Mouse (Mus musculus): ENCODE results near the gene Gm10964. TPM values are rescaled to one million over a fixed set of nuclear protein-coding genes. Genes with fewer than 3 reads are reported as not detected.

The Gm10964 gene
- polyA plus RNA-seq, 1 experiment from 2014 or later = not detected

DNA sequence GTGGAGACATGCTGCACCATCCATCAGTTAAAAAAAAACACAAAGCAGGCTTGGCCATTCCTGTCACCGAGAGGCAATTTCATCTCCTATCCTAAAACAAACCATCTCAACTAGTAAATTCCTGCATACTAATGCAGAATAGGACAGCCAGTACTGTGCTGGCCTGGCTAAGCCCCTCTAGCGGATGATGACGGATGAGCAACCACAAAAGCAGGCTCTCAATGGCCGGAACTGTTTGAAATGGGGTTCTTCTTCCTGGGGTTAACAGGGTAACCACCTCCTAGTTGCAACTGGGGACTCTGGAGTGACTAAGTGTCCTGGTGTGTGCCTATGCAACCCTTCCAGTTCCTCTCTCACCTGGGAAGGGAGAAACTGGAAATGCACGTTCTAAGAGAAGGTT lies 1.2 kb downstream of the Gm10964 start:
- Histone ChIP-seq H3K4me2 (no peak overlapping the region), H3K9ac (ENCODE audit: low read depth, low read length) (no peak overlapping the region), H3K36me3 (ENCODE audit: control insufficient read depth, insufficient read depth, low read length) (peaks cover 16% of the 10 kb centered on the region), H3K4me3 (ENCODE audit: low read depth, low read length) (no peak overlapping the region), H3K9me3 (ENCODE audit: control insufficient read depth, low read length) (no peaks in the 10 kb centered on the region), H3K27ac (ENCODE audit: low read depth, low read length) (no peak overlapping the region; the same call in 1 of the 2 replicates), H3K27me3 (replicated peaks; ENCODE audit: control insufficient read depth, insufficient read depth, low read length) (no peaks in the 10 kb centered on the region), H3K4me1 (replicated peaks; ENCODE audit: control insufficient read depth, insufficient read depth, low read length) (peaks cover 8% of the 10 kb centered on the region; the same call in 1 of the 2 replicates)
- WGBS = 60% methylated on average over 5 of the region's 5 CpGs
- no peak for ATAC-seq (replicated peaks; ENCODE audit: low FRiP score)
- DNase-seq (ENCODE audit: low spot score) = no peak

DNA sequence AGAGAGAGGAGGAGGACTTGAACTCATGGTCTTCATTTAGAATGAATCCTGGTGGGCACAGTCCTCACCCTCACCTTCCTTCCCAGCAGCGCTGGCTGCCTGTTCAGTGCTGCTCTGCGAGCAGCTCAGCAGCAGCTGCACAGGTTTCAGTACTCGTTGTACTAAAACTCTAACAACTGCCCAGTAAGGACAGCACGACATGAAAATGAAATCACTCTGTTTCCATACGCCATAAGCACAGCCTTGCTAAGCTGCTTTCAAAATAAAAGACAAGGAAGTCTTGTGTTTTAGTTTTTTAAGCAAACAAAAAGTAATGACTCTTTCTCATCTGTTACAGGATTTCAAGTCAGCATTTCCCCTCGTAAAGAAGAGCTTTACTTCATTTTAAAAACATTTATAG lies 4.0 kb downstream of the Gm10964 start:
- Histone ChIP-seq H3K27ac (ENCODE audit: low read depth, low read length) (no peak overlapping the region), H3K4me1 (replicated peaks; ENCODE audit: control insufficient read depth, insufficient read depth, low read length) (no peaks in the 10 kb centered on the region), H3K27me3 (replicated peaks; ENCODE audit: control insufficient read depth, insufficient read depth, low read length) (no peaks in the 10 kb centered on the region), H3K36me3 (ENCODE audit: control insufficient read depth, insufficient read depth, low read length) (peaks cover 25% of the 10 kb centered on the region), H3K9me3 (ENCODE audit: control insufficient read depth, low read length) (no peaks in the 10 kb centered on the region), H3K4me3 (ENCODE audit: low read depth, low read length) (no peak overlapping the region), H3K4me2 (no peak overlapping the region), H3K9ac (ENCODE audit: low read depth, low read length) (no peak overlapping the region)
- ATAC-seq (replicated peaks; ENCODE audit: low FRiP score) = no peak
- WGBS = 94% methylated on average over 6 of the region's 6 CpGs
- no peak for DNase-seq (ENCODE audit: low spot score)

DNA sequence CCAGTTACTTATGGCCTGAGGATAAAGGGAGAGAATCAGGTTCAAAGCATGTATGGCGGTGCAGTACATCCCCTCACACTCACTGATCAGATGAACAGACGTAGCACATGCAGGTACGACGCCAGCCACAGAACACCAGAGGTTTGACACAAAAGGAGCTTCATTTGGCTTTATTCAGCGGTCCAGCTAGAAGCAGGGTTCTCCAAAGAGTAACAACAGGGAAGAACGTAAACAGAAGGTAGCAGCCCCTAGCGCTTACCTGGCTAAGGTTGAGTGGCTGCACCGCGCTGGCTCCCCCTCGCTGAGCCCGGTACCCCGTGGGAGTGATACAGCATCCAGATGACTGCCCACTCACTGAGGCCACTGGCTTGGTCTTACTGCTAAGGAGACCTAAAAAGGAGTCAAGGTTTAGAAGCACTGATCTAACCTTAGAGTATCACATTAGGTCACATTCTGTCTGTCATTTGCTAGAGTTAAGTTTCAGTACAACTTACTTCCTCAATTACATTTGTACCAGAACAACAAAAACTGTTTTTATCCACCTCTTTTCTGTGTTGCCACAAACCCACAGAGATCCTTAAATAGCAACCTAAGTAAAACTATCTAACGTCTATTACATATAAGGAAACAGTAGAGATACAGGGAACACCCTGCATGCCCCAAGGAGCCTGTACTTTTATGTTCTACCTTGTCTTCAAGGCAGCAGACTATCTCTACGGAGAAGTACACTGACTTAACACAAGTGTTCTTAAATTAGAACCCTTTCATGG lies 6.0 kb downstream of the Gm10964 start:
- peaks cover 43% of the 10 kb centered on the region for H3K36me3 ChIP-seq (ENCODE audit: control insufficient read depth, insufficient read depth, low read length)
- DNase-seq (ENCODE audit: low spot score) (no peak), ATAC-seq (replicated peaks; ENCODE audit: low FRiP score) (no peak)
- H3K9ac ChIP-seq (ENCODE audit: low read depth, low read length) = no peak overlapping the region
- H3K27ac ChIP-seq (ENCODE audit: low read depth, low read length) = no peak overlapping the region
- H3K4me3 ChIP-seq (ENCODE audit: low read depth, low read length) = no peak overlapping the region
- H3K27me3 ChIP-seq (replicated peaks; ENCODE audit: control insufficient read depth, insufficient read depth, low read length) = no peaks in the 10 kb centered on the region
- no peak overlapping the region for H3K4me2 ChIP-seq
- WGBS = 89% methylated on average over 14 of the region's 14 CpGs
- no peaks in the 10 kb centered on the region for H3K9me3 ChIP-seq (ENCODE audit: control insufficient read depth, low read length)
- H3K4me1 ChIP-seq (replicated peaks; ENCODE audit: control insufficient read depth, insufficient read depth, low read length) = no peaks in the 10 kb centered on the region

DNA sequence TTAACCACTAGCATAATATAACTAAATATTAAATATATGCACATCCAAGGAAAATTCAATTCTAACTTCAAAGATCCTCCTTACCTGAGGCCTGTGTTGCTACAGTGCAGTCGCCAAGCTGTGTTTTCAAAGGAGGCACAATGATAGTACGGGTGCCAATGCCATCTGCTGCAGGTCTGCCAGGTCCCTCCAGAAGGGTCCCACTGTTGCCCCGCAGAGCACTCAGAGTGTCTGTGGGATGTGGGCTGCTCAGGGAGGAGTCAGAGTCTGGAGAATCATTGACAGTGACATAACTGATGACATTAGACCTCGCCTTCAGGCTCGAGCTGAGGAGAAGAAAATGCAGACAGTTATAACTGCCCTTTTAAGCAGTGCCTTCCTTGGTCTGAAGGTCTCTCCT lies 7.5 kb downstream of the Gm10964 start:
- no peak overlapping the region for H3K27ac ChIP-seq (ENCODE audit: low read depth, low read length)
- H3K4me3 ChIP-seq (ENCODE audit: low read depth, low read length) = no peak overlapping the region
- WGBS = 84% methylated on average over 5 of the region's 5 CpGs
- no peak overlapping the region for H3K9ac ChIP-seq (ENCODE audit: low read depth, low read length)
- H3K27me3 ChIP-seq (replicated peaks; ENCODE audit: control insufficient read depth, insufficient read depth, low read length) = no peaks in the 10 kb centered on the region
- no peak for ATAC-seq (replicated peaks; ENCODE audit: low FRiP score)
- DNase-seq (ENCODE audit: low spot score) = no peak
- H3K4me2 ChIP-seq = no peak overlapping the region
- H3K4me1 ChIP-seq (replicated peaks; ENCODE audit: control insufficient read depth, insufficient read depth, low read length) = no peaks in the 10 kb centered on the region
- no peaks in the 10 kb centered on the region for H3K9me3 ChIP-seq (ENCODE audit: control insufficient read depth, low read length)
- peaks cover 48% of the 10 kb centered on the region for H3K36me3 ChIP-seq (ENCODE audit: control insufficient read depth, insufficient read depth, low read length)

DNA sequence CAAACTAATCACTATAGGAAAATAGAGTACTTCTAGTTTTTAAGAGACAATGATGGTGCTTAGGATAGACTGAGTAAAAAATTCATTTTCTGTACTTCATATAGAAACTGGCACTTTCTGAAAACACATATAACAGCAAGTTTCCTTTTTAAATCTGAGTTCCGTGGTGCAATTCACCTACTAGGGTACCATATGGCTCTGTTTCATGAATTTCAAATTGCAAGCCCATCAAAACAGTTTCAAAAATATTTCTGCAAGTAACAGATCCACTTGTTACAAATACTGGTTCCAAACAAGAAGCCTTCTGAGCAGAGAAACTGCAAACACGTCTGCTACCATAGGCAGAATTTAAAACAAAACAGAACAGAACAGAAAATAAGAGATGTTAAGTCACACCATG lies 12.4 kb downstream of the Gm10964 start:
- Histone ChIP-seq H3K27ac (ENCODE audit: low read depth, low read length) (no peak overlapping the region), H3K9me3 (ENCODE audit: control insufficient read depth, low read length) (no peaks in the 10 kb centered on the region), H3K9ac (ENCODE audit: low read depth, low read length) (no peak overlapping the region), H3K27me3 (replicated peaks; ENCODE audit: control insufficient read depth, insufficient read depth, low read length) (no peaks in the 10 kb centered on the region), H3K4me2 (no peak overlapping the region), H3K4me3 (ENCODE audit: low read depth, low read length) (no peak overlapping the region), H3K4me1 (replicated peaks; ENCODE audit: control insufficient read depth, insufficient read depth, low read length) (no peaks in the 10 kb centered on the region; the same call in 1 of the 2 replicates), H3K36me3 (ENCODE audit: control insufficient read depth, insufficient read depth, low read length) (peaks cover 43% of the 10 kb centered on the region)
- 88% methylated on average over 2 of the region's 2 CpGs for WGBS
- no peak for DNase-seq (ENCODE audit: low spot score)
- ATAC-seq (replicated peaks; ENCODE audit: low FRiP score) = no peak

DNA sequence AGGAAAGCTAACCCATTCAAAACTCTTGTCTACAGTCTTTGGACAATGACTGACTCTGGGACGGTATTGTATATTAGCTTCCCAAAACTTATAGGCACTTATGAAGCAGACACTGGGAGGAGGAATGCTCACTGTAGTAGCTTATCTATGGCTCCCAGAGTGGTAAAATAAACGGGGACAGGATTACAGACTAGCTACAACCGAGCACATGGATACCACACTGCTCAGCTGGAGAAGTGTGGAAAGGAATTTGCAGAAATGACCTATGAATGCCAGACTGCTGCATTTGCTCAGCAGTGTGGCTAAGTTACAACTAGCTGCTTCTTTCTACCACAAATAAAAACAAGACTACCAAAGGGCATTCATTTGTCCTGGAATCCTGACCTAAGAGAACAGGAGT lies 16.2 kb downstream of the Gm10964 start:
- DNase-seq (ENCODE audit: low spot score) = no peak
- Histone ChIP-seq H3K4me2 (no peak overlapping the region), H3K9ac (ENCODE audit: low read depth, low read length) (no peak overlapping the region), H3K27me3 (replicated peaks; ENCODE audit: control insufficient read depth, insufficient read depth, low read length) (no peaks in the 10 kb centered on the region), H3K4me3 (ENCODE audit: low read depth, low read length) (no peak overlapping the region), H3K9me3 (ENCODE audit: control insufficient read depth, low read length) (no peaks in the 10 kb centered on the region), H3K27ac (ENCODE audit: low read depth, low read length) (no peak overlapping the region), H3K36me3 (ENCODE audit: control insufficient read depth, insufficient read depth, low read length) (peaks cover 33% of the 10 kb centered on the region), H3K4me1 (replicated peaks; ENCODE audit: control insufficient read depth, insufficient read depth, low read length) (no peaks in the 10 kb centered on the region; the same call in 1 of the 2 replicates)
- ATAC-seq (replicated peaks; ENCODE audit: low FRiP score) = no peak
- 42% methylated on average over 3 of the region's 3 CpGs for WGBS

DNA sequence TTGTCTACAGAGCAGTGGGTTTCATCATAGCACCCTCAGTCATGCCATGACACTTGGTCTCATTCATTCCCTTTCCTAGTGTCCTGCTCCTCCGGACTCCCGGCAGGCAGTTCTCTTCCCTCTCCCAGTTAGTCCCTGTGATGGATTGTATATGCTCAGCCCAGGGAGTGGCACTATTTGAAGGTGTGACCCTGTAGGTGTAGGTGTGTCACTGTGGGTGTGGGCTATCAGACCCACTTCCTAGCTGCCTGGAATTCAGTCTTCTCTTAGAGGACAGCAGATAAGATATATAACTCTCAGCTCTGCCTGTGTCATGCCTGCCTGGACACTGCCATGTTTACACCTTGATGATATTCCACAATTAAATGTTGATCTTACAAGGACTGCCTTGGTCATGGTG lies 17.8 kb downstream of the Gm10964 start:
- no peak overlapping the region for H3K9ac ChIP-seq (ENCODE audit: low read depth, low read length)
- peaks cover 34% of the 10 kb centered on the region for H3K36me3 ChIP-seq (ENCODE audit: control insufficient read depth, insufficient read depth, low read length)
- no peaks in the 10 kb centered on the region for H3K27me3 ChIP-seq (replicated peaks; ENCODE audit: control insufficient read depth, insufficient read depth, low read length)
- ATAC-seq (replicated peaks; ENCODE audit: low FRiP score) (no peak), DNase-seq (ENCODE audit: low spot score) (no peak)
- no peaks in the 10 kb centered on the region; the same call in 1 of the 2 replicates for H3K4me1 ChIP-seq (replicated peaks; ENCODE audit: control insufficient read depth, insufficient read depth, low read length)
- H3K27ac ChIP-seq (ENCODE audit: low read depth, low read length) = no peak overlapping the region
- WGBS = 85% methylated on average over 2 of the region's 2 CpGs
- no peak overlapping the region for H3K4me2 ChIP-seq
- H3K4me3 ChIP-seq (ENCODE audit: low read depth, low read length) = no peak overlapping the region
- no peaks in the 10 kb centered on the region for H3K9me3 ChIP-seq (ENCODE audit: control insufficient read depth, low read length)

DNA sequence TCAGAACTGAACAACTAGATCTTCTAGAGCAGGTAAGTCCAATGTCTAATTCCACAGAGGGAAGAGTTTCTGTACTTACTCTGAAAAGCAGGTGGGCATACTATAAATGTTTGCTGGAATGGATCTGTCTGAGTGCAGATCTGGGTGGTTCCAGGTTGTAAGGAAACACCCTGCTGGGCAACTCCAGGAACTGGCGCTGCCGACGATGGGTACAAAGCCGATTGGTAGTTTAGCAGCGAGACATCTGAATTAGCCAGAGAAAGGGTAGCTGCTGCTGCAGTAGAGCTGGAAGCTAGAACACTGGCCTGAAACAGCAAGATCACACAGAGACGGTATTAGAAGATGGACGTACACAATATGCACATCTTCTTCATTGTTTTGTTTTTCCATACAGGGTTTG lies 19.3 kb downstream of the Gm10964 start:
- DNase-seq (ENCODE audit: low spot score) = no peak
- ATAC-seq (replicated peaks; ENCODE audit: low FRiP score) = no peak
- no peak overlapping the region for H3K4me2 ChIP-seq
- no peaks in the 10 kb centered on the region for H3K9me3 ChIP-seq (ENCODE audit: control insufficient read depth, low read length)
- no peak overlapping the region for H3K4me3 ChIP-seq (ENCODE audit: low read depth, low read length)
- H3K27me3 ChIP-seq (replicated peaks; ENCODE audit: control insufficient read depth, insufficient read depth, low read length) = no peaks in the 10 kb centered on the region
- no peaks in the 10 kb centered on the region; the same call in 1 of the 2 replicates for H3K4me1 ChIP-seq (replicated peaks; ENCODE audit: control insufficient read depth, insufficient read depth, low read length)
- H3K36me3 ChIP-seq (ENCODE audit: control insufficient read depth, insufficient read depth, low read length) = peaks cover 36% of the 10 kb centered on the region
- WGBS = 91% methylated on average over 7 of the region's 7 CpGs
- H3K9ac ChIP-seq (ENCODE audit: low read depth, low read length) = no peak overlapping the region
- H3K27ac ChIP-seq (ENCODE audit: low read depth, low read length) = no peak overlapping the region
